Mouse (Mus musculus) ES-Bruce4 (cell line): ENCODE measurements at regions not wholly inside any gene's neighbourhood (a gene's known extent, or its start where the extent isn't known, plus 50 kb on each side); places are given as distances from the start of the nearest gene placed in this dataset.

Experiments used
- CTCF ChIP-seq: IDR thresholded peaks from one replicate; pipeline ENCODE4 v1.8.1; 2011; ENCODE audit warnings: low read depth, low read length
- EP300 ChIP-seq: IDR thresholded peaks from 2 replicates; pipeline ENCODE4 v1.6.1; 2011; ENCODE audit warnings: low read depth, low read length; ENCODE audit not compliant: insufficient read depth
- POLR2A ChIP-seq: IDR thresholded peaks from one replicate; pipeline ENCODE4 v1.8.1; 2011; ENCODE audit warnings: low read length; ENCODE audit not compliant: insufficient read depth

GRCm38 (mm10) chr7:95550099-95550498 lies 620.9 kb upstream of the Tenm4 start:
- TF ChIP-seq CTCF (no peak), EP300 (no peak), POLR2A (no peak)
